22 mouse cellular contexts compared by ENCODE assay signal in the genomic region with DNA sequence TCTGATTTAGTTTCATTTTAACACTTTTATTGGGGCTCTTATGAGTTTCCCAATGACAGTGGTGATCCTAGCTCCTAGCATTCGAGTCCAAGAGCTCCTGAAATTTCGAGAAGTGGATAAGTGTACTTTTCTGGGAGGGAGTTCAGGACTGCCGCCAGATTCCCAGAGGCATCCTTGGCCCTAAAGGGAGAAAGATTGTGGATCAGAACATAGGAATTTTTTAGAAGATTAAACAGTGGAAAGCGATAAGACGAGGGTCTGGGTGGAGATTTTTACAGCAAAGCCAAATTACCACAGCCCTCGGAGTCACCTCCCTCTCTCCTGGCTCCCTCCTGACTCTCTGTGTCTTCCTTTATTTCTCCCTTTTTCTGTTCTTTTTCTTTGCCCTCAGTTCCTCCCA. TPM values are rescaled to one million over a fixed set of nuclear protein-coding genes. Genes with fewer than 3 reads are reported as not detected.
DNase-seq lines count a peak whose midpoint lies in the region; ATAC-seq and TF ChIP-seq lines count a peak whose summit lies in the region.
"Had no signal": no experiment of that assay in that cellular context is flagged by ENCODE, and none has a peak within 500 bp of the region (broad histone marks: within the 10 kb centered on the region; RNA-seq: fewer than 3 reads in every experiment).

No protein-coding gene starts in this region.

- H3K9ac ChIP-seq in kidney, embryonic 15.5 days = no peak overlapping the region
- H3K9ac ChIP-seq: embryonic facial prominence, embryonic 15.5 days; hindbrain, embryonic 12.5 days had no signal

- no peak overlapping the region for H3K4me3 ChIP-seq in gastrocnemius, adult 2 months
- no peak overlapping the region for H3K4me3 ChIP-seq in heart, embryonic 10.5 days
- no peak overlapping the region for H3K4me3 ChIP-seq in kidney, embryonic 15.5 days (replicated peaks)
- H3K4me3 ChIP-seq: embryonic facial prominence, embryonic 15.5 days; hindbrain, embryonic 12.5 days had no signal

- H3K27ac ChIP-seq in gastrocnemius, adult 2 months = peak overlapping the region; percentile 80
- peak overlapping the region; percentile 69; the same call in 1 of the 2 replicates for H3K27ac ChIP-seq in heart, embryonic 10.5 days
- H3K27ac ChIP-seq in kidney, embryonic 15.5 days = peak overlapping the region; percentile 42; the same call in 1 of the 2 replicates
- H3K27ac ChIP-seq: embryonic facial prominence, embryonic 15.5 days; hindbrain, embryonic 12.5 days had no signal

- H3K36me3 ChIP-seq in heart, embryonic 10.5 days = no peaks in the 10 kb centered on the region
- H3K36me3 ChIP-seq in kidney, embryonic 15.5 days = no peaks in the 10 kb centered on the region
- H3K36me3 ChIP-seq: embryonic facial prominence, embryonic 15.5 days; G1E; hindbrain, embryonic 12.5 days had no signal

- no peak overlapping the region for H3K4me2 ChIP-seq in kidney, embryonic 15.5 days
- H3K4me2 ChIP-seq: embryonic facial prominence, embryonic 15.5 days; hindbrain, embryonic 12.5 days had no signal

- H3K4me1 ChIP-seq in heart, embryonic 10.5 days = peaks cover 67% of the 10 kb centered on the region
- H3K4me1 ChIP-seq in kidney, embryonic 15.5 days = peaks cover 29% of the 10 kb centered on the region

- no peak for TF ChIP-seq CTCF in gastrocnemius, adult 2 months (IDR thresholded peaks at IDR 0.05)

- H3K9me3 ChIP-seq in heart, embryonic 10.5 days = no peaks in the 10 kb centered on the region
- H3K9me3 ChIP-seq in kidney, embryonic 15.5 days (replicated peaks) = no peaks in the 10 kb centered on the region
- H3K9me3 ChIP-seq: embryonic facial prominence, embryonic 15.5 days; G1E; hindbrain, embryonic 12.5 days had no signal

- intact Hi-C loops in gastrocnemius, adult 2 months (cut with DNase I) = no loop called here
- intact Hi-C loops in heart, postnatal 25 days (cut with DNase I) = no loop called here

- 60% methylated on average over 6 of the region's 6 CpGs for WGBS in heart, embryonic 10.5 days
- WGBS in kidney, embryonic 15.5 days = 71% methylated on average over 6 of the region's 6 CpGs

- DNase-seq in gastrocnemius, adult 2 months = peak; percentile 41
- DNase-seq in gastrocnemius, postnatal 4 days (ENCODE audit: low spot score in 2 of 2) = no peak
- no peak for DNase-seq in heart, embryonic 10.5 days (ENCODE audit: low spot score)
- no peak for DNase-seq in heart, postnatal 25 days (ENCODE audit: low spot score)
- DNase-seq in kidney, adult 8-10 months = no peak
- peak; percentile 28 for DNase-seq in ovary, adult 18-20 months (ENCODE audit: low spot score)
- DNase-seq in ovary, postnatal 10 days (ENCODE audit: low spot score) = no peak
- DNase-seq: B cell, adult 2 months; cerebellum, adult 11 months; cerebellum, adult 8-10 months; cerebellum, postnatal 14 days; embryo, embryonic 11 days had no signal

- ATAC-seq in kidney, embryonic 15.5 days (replicated peaks; ENCODE audit: low FRiP score) = no peak
- ATAC-seq: CD4-positive, CD25-positive, alpha-beta regulatory T cell, adult 4 months; hindbrain, embryonic 16.5 days; inflammation-experienced regulatory T-cells, adult 6 months; intestine, postnatal 0 days had no signal

- no peaks in the 10 kb centered on the region for H3K27me3 ChIP-seq in heart, embryonic 10.5 days (ENCODE audit: insufficient read depth, poor library complexity, severe bottlenecking)
- H3K27me3 ChIP-seq in kidney, embryonic 15.5 days = no peaks in the 10 kb centered on the region
- H3K27me3 ChIP-seq: embryonic facial prominence, embryonic 15.5 days; hindbrain, embryonic 12.5 days had no signal

RNA-seq across cellular contexts. Expression of a gene that starts 58.6 kb away (rescaled TPM):
- total RNA-seq in gastrocnemius, adult 2 months (2021) = under 1 TPM; 0.15 to 0.47 TPM
- total RNA-seq in gastrocnemius, postnatal 4 days (2021) = under 1 TPM; 0.52 TPM
- polyA plus RNA-seq in heart, embryonic 10.5 days (2016; fragmentation: Nextera tagmentation; extraction: Ambion mirVana) = 0.99 and 1.6 TPM in 2 replicates
- total RNA-seq in heart, postnatal 25 days (2021) = under 1 TPM; 0.50 to 0.60 TPM
- polyA plus RNA-seq in kidney, embryonic 15.5 days (2015; fragmentation: Nextera tagmentation; extraction: Ambion mirVana) = 0.84 and 1.4 TPM in 2 replicates
- total RNA-seq: common myeloid progenitor, adult 5-6 weeks; granulocyte monocyte progenitor cell, adult 5-6 weeks had no signal
- polyA plus RNA-seq: G1E had no signal

Comparison
In these comparisons a context has a peak if more than half of its experiments do, and no peak if none do; other contexts are left out.
1. DNase-seq: peak in gastrocnemius, adult 2 months (single experiment) and ovary, adult 18-20 months (single experiment); none in gastrocnemius, postnatal 4 days (0 of 2), heart, embryonic 10.5 days (single experiment), heart, postnatal 25 days (single experiment), kidney, adult 8-10 months (0 of 2) and ovary, postnatal 10 days (single experiment).
2. Peak in every context shown above with its lines, with median percentiles within 50 percentile points of each other: H3K27ac ChIP-seq.